Mouse (Mus musculus): ENCODE measurements around the gene Urah. TPM values are rescaled to one million over a fixed set of nuclear protein-coding genes. Genes with fewer than 3 reads are reported as not detected.

Urah gene
- polyA plus RNA-seq, 1 experiment: not detected

GRCm38 (mm10) chr7:140835758-140836087 lies 905 bp downstream of the Urah start:
- H3K4me3 ChIP-seq (replicated peaks): no peak overlapping the region
- TF ChIP-seq TAL1 (IDR thresholded peaks at IDR 0.05; ENCODE audit: low read length) (no peak), GATA1 (IDR thresholded peaks at IDR 0.05; ENCODE audit: low read length) (no peak)

GRCm38 (mm10) chr7:140836243-140837115 lies 1.7 kb downstream of the Urah start:
- Histone ChIP-seq H3K27me3 (ENCODE audit: control insufficient read depth) (peaks cover 19% of the 10 kb centered on the region), H3K9me3 (ENCODE audit: control insufficient read depth, low read length) (no peaks in the 10 kb centered on the region), H3K36me3 (ENCODE audit: control insufficient read depth) (no peaks in the 10 kb centered on the region), H3K4me1 (ENCODE audit: control insufficient read depth) (peaks cover 10% of the 10 kb centered on the region), H3K4me3 (replicated peaks) (no peak overlapping the region)
- TF ChIP-seq GATA1 (IDR thresholded peaks at IDR 0.05; ENCODE audit: low read length) (no peak), TAL1 (IDR thresholded peaks at IDR 0.05; ENCODE audit: low read length) (no peak)

More at GRCm38 (mm10) chr7:140835758-140836087, 905 bp downstream of the Urah start:
- peaks cover 13% of the 10 kb centered on the region for H3K27me3 ChIP-seq (ENCODE audit: control insufficient read depth)
- no peaks in the 10 kb centered on the region for H3K9me3 ChIP-seq (ENCODE audit: control insufficient read depth, low read length)
- no peaks in the 10 kb centered on the region for H3K36me3 ChIP-seq (ENCODE audit: control insufficient read depth)
- peaks cover 10% of the 10 kb centered on the region for H3K4me1 ChIP-seq (ENCODE audit: control insufficient read depth)

GRCm38 (mm10) chr7:140839556-140839955 lies 4.7 kb downstream of the Urah start:
- Histone ChIP-seq H3K4me1 (ENCODE audit: control insufficient read depth) (peaks cover 10% of the 10 kb centered on the region), H3K36me3 (ENCODE audit: control insufficient read depth) (no peaks in the 10 kb centered on the region), H3K27me3 (ENCODE audit: control insufficient read depth) (peaks cover 36% of the 10 kb centered on the region), H3K4me3 (replicated peaks) (no peak overlapping the region), H3K9me3 (ENCODE audit: control insufficient read depth, low read length) (no peaks in the 10 kb centered on the region)
- no peak for TF ChIP-seq TAL1 (IDR thresholded peaks at IDR 0.05; ENCODE audit: low read length)
- no peak for TF ChIP-seq GATA1 (IDR thresholded peaks at IDR 0.05; ENCODE audit: low read length)

GRCm38 (mm10) chr7:140840750-140841735 lies 6.2 kb downstream of the Urah start:
- Histone ChIP-seq H3K27me3 (ENCODE audit: control insufficient read depth) (peaks cover 36% of the 10 kb centered on the region), H3K4me1 (ENCODE audit: control insufficient read depth) (no peaks in the 10 kb centered on the region), H3K36me3 (ENCODE audit: control insufficient read depth) (no peaks in the 10 kb centered on the region), H3K9me3 (ENCODE audit: control insufficient read depth, low read length) (no peaks in the 10 kb centered on the region), H3K4me3 (replicated peaks) (no peak overlapping the region)
- no peak for TF ChIP-seq GATA1 (IDR thresholded peaks at IDR 0.05; ENCODE audit: low read length)
- TF ChIP-seq TAL1 (IDR thresholded peaks at IDR 0.05; ENCODE audit: low read length): no peak

GRCm38 (mm10) chr7:140843806-140844205 lies 9.0 kb downstream of the Urah start:
- no peaks in the 10 kb centered on the region for H3K9me3 ChIP-seq (ENCODE audit: control insufficient read depth, low read length)
- TF ChIP-seq GATA1 (IDR thresholded peaks at IDR 0.05; ENCODE audit: low read length) (no peak), TAL1 (IDR thresholded peaks at IDR 0.05; ENCODE audit: low read length) (no peak)
- H3K4me1 ChIP-seq (ENCODE audit: control insufficient read depth): no peaks in the 10 kb centered on the region
- no peak overlapping the region for H3K4me3 ChIP-seq (replicated peaks)
- H3K27me3 ChIP-seq (ENCODE audit: control insufficient read depth): peaks cover 34% of the 10 kb centered on the region
- no peaks in the 10 kb centered on the region for H3K36me3 ChIP-seq (ENCODE audit: control insufficient read depth)

- TF ChIP-seq TAL1 (IDR thresholded peaks at IDR 0.05; ENCODE audit: low read length) (no peak), GATA1 (IDR thresholded peaks at IDR 0.05; ENCODE audit: low read length) (no peak)
- Histone ChIP-seq H3K9me3 (ENCODE audit: control insufficient read depth, low read length) (no peaks in the 10 kb centered on the region), H3K4me3 (replicated peaks) (no peak within 1 kb of the TSS), H3K36me3 (ENCODE audit: control insufficient read depth) (no peaks in the 10 kb centered on the region), H3K4me1 (ENCODE audit: control insufficient read depth) (no peaks in the 10 kb centered on the region), H3K27me3 (ENCODE audit: control insufficient read depth) (peaks cover 29% of the 10 kb centered on the region)
These were observed 10.3 kb downstream of the Urah start, which contains the start of gene Scgb1c1 for GRCm38 (mm10) chr7:140844905-140845665. Gene Scgb1c1 (plus strand): TSS chr7:140845547.

GRCm38 (mm10) chr7:140845683-140846082 lies 10.9 kb downstream of the Urah start:
- TF ChIP-seq TAL1 (IDR thresholded peaks at IDR 0.05; ENCODE audit: low read length) (no peak), GATA1 (IDR thresholded peaks at IDR 0.05; ENCODE audit: low read length) (no peak)
- peaks cover 3% of the 10 kb centered on the region; the same call in 1 of the 2 replicates for H3K36me3 ChIP-seq (ENCODE audit: control insufficient read depth)
- no peaks in the 10 kb centered on the region for H3K4me1 ChIP-seq (ENCODE audit: control insufficient read depth)
- H3K4me3 ChIP-seq (replicated peaks): no peak overlapping the region
- H3K9me3 ChIP-seq (ENCODE audit: control insufficient read depth, low read length): no peaks in the 10 kb centered on the region
- peaks cover 24% of the 10 kb centered on the region for H3K27me3 ChIP-seq (ENCODE audit: control insufficient read depth)

- Histone ChIP-seq H3K4me1 (ENCODE audit: control insufficient read depth) (no peaks in the 10 kb centered on the region), H3K36me3 (ENCODE audit: control insufficient read depth) (peaks cover 7% of the 10 kb centered on the region), H3K27me3 (ENCODE audit: control insufficient read depth) (peaks cover 15% of the 10 kb centered on the region), H3K9me3 (ENCODE audit: control insufficient read depth, low read length) (no peaks in the 10 kb centered on the region), H3K4me3 (replicated peaks) (no peak overlapping the region)
- no peak for TF ChIP-seq TAL1 (IDR thresholded peaks at IDR 0.05; ENCODE audit: low read length)
- no peak for TF ChIP-seq GATA1 (IDR thresholded peaks at IDR 0.05; ENCODE audit: low read length)
These were observed 11.9 kb downstream of the Urah start for GRCm38 (mm10) chr7:140846676-140847075.

All from erythroblast, embryonic 14.5 days (primary cell).